ENCODE assay signal across 21 mouse cellular contexts in genomic region chr17:33126257-33126656, GRCm38 (mm10). TPM values are rescaled to one million over a fixed set of nuclear protein-coding genes. Genes with fewer than 3 reads are reported as not detected.
"Had no signal": no experiment of that assay in that cellular context is flagged by ENCODE, and none has a peak within 500 bp of the region (broad histone marks: within the 10 kb centered on the region; RNA-seq: fewer than 3 reads in every experiment).

No protein-coding gene starts in this region.

- H3K36me3 ChIP-seq: limb, embryonic 13.5 days; midbrain, embryonic 10.5 days; neural tube, embryonic 15.5 days had no signal

- H3K27ac ChIP-seq: kidney, postnatal 0 days; limb, embryonic 13.5 days; liver, embryonic 14.5 days; midbrain, embryonic 10.5 days; neural tube, embryonic 15.5 days; stomach, postnatal 0 days had no signal

- H3K9me3 ChIP-seq: limb, embryonic 13.5 days; neural tube, embryonic 15.5 days had no signal

- H3K27me3 ChIP-seq: limb, embryonic 13.5 days; neural tube, embryonic 15.5 days had no signal

- H3K4me1 ChIP-seq: limb, embryonic 13.5 days; midbrain, embryonic 10.5 days; neural tube, embryonic 15.5 days had no signal

- H3K4me2 ChIP-seq: limb, embryonic 13.5 days; neural tube, embryonic 15.5 days had no signal

- H3K4me3 ChIP-seq: limb, embryonic 13.5 days; midbrain, embryonic 10.5 days; myocyte; neural tube, embryonic 15.5 days had no signal

- H3K9ac ChIP-seq: limb, embryonic 13.5 days; liver, embryonic 14.5 days; neural tube, embryonic 15.5 days had no signal

- DNase-seq: layer of hippocampus, adult 9-11 months; left cerebral cortex, postnatal 4 days; lung, adult 18-20 months; lung, postnatal 4 days; midbrain, embryonic 14.5 days; thymus, postnatal 4 days had no signal

RNA-seq across cellular contexts. Expression of gene Morc2b, which starts 13.2 kb away (rescaled TPM):
- total RNA-seq: liver, adult 2 months; megakaryocyte, adult 5-6 weeks had no signal
- polyA plus RNA-seq: kidney, postnatal 0 days; liver, adult 2 months; liver, embryonic 14.5 days; lung, embryonic 16.5 days; small intestine, adult 2 months; stomach, postnatal 0 days had no signal

RNA-seq across cellular contexts. Expression of gene Olfr55, which starts 42.0 kb away (rescaled TPM):
- total RNA-seq: layer of hippocampus, adult 18-20 months; layer of hippocampus, postnatal 36 days; left cerebral cortex, postnatal 10 days; left cerebral cortex, postnatal 4 days; liver, adult 2 months; megakaryocyte, adult 5-6 weeks had no signal
- polyA plus RNA-seq: kidney, postnatal 0 days; limb, embryonic 13.5 days; liver, adult 2 months; liver, embryonic 14.5 days; lung, embryonic 16.5 days; midbrain, embryonic 10.5 days; midbrain, embryonic 14.5 days; myocyte; neural tube, embryonic 11.5 days; neural tube, embryonic 15.5 days; small intestine, adult 2 months; stomach, postnatal 0 days had no signal

RNA-seq across cellular contexts. Expression of gene 4921501E09Rik, which starts 58.4 kb away (rescaled TPM):
- total RNA-seq: layer of hippocampus, adult 18-20 months; layer of hippocampus, postnatal 36 days; left cerebral cortex, postnatal 10 days; left cerebral cortex, postnatal 4 days; liver, adult 2 months; megakaryocyte, adult 5-6 weeks had no signal
- polyA plus RNA-seq: kidney, postnatal 0 days; limb, embryonic 13.5 days; liver, adult 2 months; liver, embryonic 14.5 days; lung, embryonic 16.5 days; midbrain, embryonic 10.5 days; midbrain, embryonic 14.5 days; myocyte; neural tube, embryonic 11.5 days; neural tube, embryonic 15.5 days; small intestine, adult 2 months; stomach, postnatal 0 days had no signal
